Mouse (Mus musculus): ENCODE measurements at regions not wholly inside any gene's neighbourhood (a gene's known extent, or its start where the extent isn't known, plus 50 kb on each side); places are given as distances from the start of the nearest gene placed in this dataset.
"Not testable (repeated sequence)": the region's sequence is repeated elsewhere in the genome, so short reads cannot be mapped to it uniquely, and the experiment has no call there.

GRCm38 (mm10) chr14:86599511-86599910 lies 541.5 kb downstream of the Diaph3 start:
- DNase-seq: no peak

GRCm38 (mm10) chr14:86588525-86588924 lies 552.5 kb downstream of the Diaph3 start:
- no peak for DNase-seq

GRCm38 (mm10) chr14:86585959-86586358 lies 555.1 kb downstream of the Diaph3 start:
- DNase-seq: not testable (repeated sequence)

GRCm38 (mm10) chr14:86562728-86563127 lies 578.3 kb downstream of the Diaph3 start:
- DNase-seq: no peak

- no peak for DNase-seq
These were observed 603.0 kb downstream of the Diaph3 start for GRCm38 (mm10) chr14:86537992-86538391.

GRCm38 (mm10) chr14:86536341-86537027 lies 604.6 kb downstream of the Diaph3 start:
- no peak for DNase-seq

- no peak for DNase-seq
These were observed 630.6 kb downstream of the Diaph3 start for GRCm38 (mm10) chr14:86510408-86510807.

GRCm38 (mm10) chr14:86509686-86510085 lies 631.3 kb downstream of the Diaph3 start:
- DNase-seq: no peak

GRCm38 (mm10) chr14:86506286-86506685 lies 634.7 kb downstream of the Diaph3 start:
- no peak for DNase-seq

- DNase-seq: no peak
These were observed 650.2 kb downstream of the Diaph3 start for GRCm38 (mm10) chr14:86490826-86491225.

GRCm38 (mm10) chr14:86489872-86490631 lies 651.0 kb downstream of the Diaph3 start:
- DNase-seq: peak; percentile 63

- peak; percentile 97 for DNase-seq
These were observed 651.8 kb downstream of the Diaph3 start for GRCm38 (mm10) chr14:86489044-86489816.

GRCm38 (mm10) chr14:86487285-86487897 lies 653.6 kb downstream of the Diaph3 start:
- peak; percentile 52 for DNase-seq

GRCm38 (mm10) chr14:86484247-86484646 lies 656.8 kb downstream of the Diaph3 start:
- peak; percentile 94 for DNase-seq

GRCm38 (mm10) chr14:86473604-86474003 lies 667.4 kb downstream of the Diaph3 start:
- DNase-seq: no peak

- DNase-seq: peak; percentile 70
These were observed 670.6 kb downstream of the Diaph3 start for GRCm38 (mm10) chr14:86470462-86470861.

- DNase-seq: peak; percentile 89
These were observed 673.1 kb downstream of the Diaph3 start for GRCm38 (mm10) chr14:86467886-86468463.

GRCm38 (mm10) chr14:86463388-86463787 lies 677.6 kb downstream of the Diaph3 start:
- peak; percentile 34 for DNase-seq

GRCm38 (mm10) chr14:86453142-86453541 lies 687.9 kb downstream of the Diaph3 start:
- peak; percentile 21 for DNase-seq

GRCm38 (mm10) chr14:86450616-86451015 lies 690.4 kb downstream of the Diaph3 start:
- peak; percentile 88 for DNase-seq

GRCm38 (mm10) chr14:86445139-86445538 lies 695.9 kb downstream of the Diaph3 start:
- DNase-seq: peak; percentile 86
